Mouse (Mus musculus) MEL (cell line): ENCODE measurements around the gene Vwa8. TPM values are rescaled to one million over a fixed set of nuclear protein-coding genes. Genes with fewer than 3 reads are reported as not detected.

Experiments used
- DNase-seq: peaks from one replicate; pipeline ENCODE4 v3.0.0; 2011; ENCODE audit warnings: low read depth, low spot score
- H3K27ac ChIP-seq: 2 replicates; pipeline ENCODE4 v1.5.1; 2012; ENCODE audit warnings: low read depth, mild to moderate bottlenecking, control low read depth, low read length, moderate library complexity; ENCODE audit not compliant: control insufficient read depth
- H3K27me3 ChIP-seq, 2 experiments: fragments of 150-350 bp in 1 of 2; sonication (generic) in 1 of 2; 2 replicates each; pipeline ENCODE4 v1.6.1; 2012; ENCODE audit warnings: low read length in 2 of 2, mild to moderate bottlenecking in 2 of 2, improper control_type of control experiment in 1 of 2, moderate library complexity in 1 of 2; ENCODE audit not compliant: insufficient read depth in 2 of 2, control insufficient read depth in 1 of 2
- H3K36me3 ChIP-seq, 2 experiments: 2 replicates each; pipeline ENCODE4 v1.6.1; 2012 to 2014; ENCODE audit warnings: low read length in 2 of 2, improper control_type of control experiment in 1 of 2, inconsistent platforms in 1 of 2, mild to moderate bottlenecking in 1 of 2; ENCODE audit not compliant: insufficient read depth in 2 of 2, control insufficient read depth in 1 of 2
- H3K4me1 ChIP-seq, 2 experiments: fragments of 150-350 bp in 1 of 2; sonication (generic) in 1 of 2; 2 replicates each; pipeline ENCODE4 v1.6.1; 2012; ENCODE audit warnings: low read length in 2 of 2, improper control_type of control experiment in 1 of 2, mild to moderate bottlenecking in 1 of 2; ENCODE audit not compliant: insufficient read depth in 2 of 2, control insufficient read depth in 1 of 2
- H3K4me3 ChIP-seq, 2 experiments: fragments of 150-350 bp in 1 of 2; sonication (generic) in 1 of 2; 2 replicates each; pipeline ENCODE4 v1.5.1; 2012; ENCODE audit warnings: low read depth in 2 of 2, low read length in 2 of 2, mild to moderate bottlenecking in 2 of 2, moderate library complexity in 2 of 2, control low read depth in 1 of 2, improper control_type of control experiment in 1 of 2; ENCODE audit not compliant: control insufficient read depth in 1 of 2, insufficient read depth in 1 of 2
- H3K79me2 ChIP-seq: 2 replicates; pipeline ENCODE4 v1.6.1; 2012; ENCODE audit warnings: mild to moderate bottlenecking, low read length, moderate library complexity; ENCODE audit not compliant: control insufficient read depth, poor library complexity, insufficient read depth
- H3K9ac ChIP-seq: 2 replicates; pipeline ENCODE4 v1.6.1; 2012; ENCODE audit warnings: low read depth, mild to moderate bottlenecking, control low read depth, low read length, moderate library complexity; ENCODE audit not compliant: control insufficient read depth, poor library complexity, severe bottlenecking
- H3K9me3 ChIP-seq: fragments of 150-350 bp; sonication (generic); replicated peaks from 2 replicates; pipeline ENCODE4 v1.6.1; 2012; ENCODE audit warnings: mild to moderate bottlenecking, low read length, improper control_type of control experiment, moderate library complexity; ENCODE audit not compliant: insufficient read depth
- CHD1 ChIP-seq: IDR thresholded peaks from 2 replicates; pipeline ENCODE4 v1.6.1; 2012; ENCODE audit warnings: low read depth, mild to moderate bottlenecking, inconsistent platforms, low read length, improper control_type of control experiment
- CTCF ChIP-seq, 3 experiments: IDR thresholded peaks in 2 of 3; conservative IDR thresholded peaks in 1 of 3; 2 replicates each; pipeline ENCODE4 v1.5.1; 2011 to 2012; ENCODE audit warnings: low read length in 3 of 3, low read depth in 2 of 3, mild to moderate bottlenecking in 2 of 3, improper control_type of control experiment in 1 of 3, inconsistent platforms in 1 of 3, mixed read lengths in 1 of 3, moderate library complexity in 1 of 3; ENCODE audit not compliant: control insufficient read depth in 1 of 3, insufficient read depth in 1 of 3, poor library complexity in 1 of 3, severe bottlenecking in 1 of 3
- ELF1 ChIP-seq: IDR thresholded peaks from 2 replicates; pipeline ENCODE4 v1.6.1; 2014; ENCODE audit warnings: low read depth, mild to moderate bottlenecking, inconsistent platforms, low read length, improper control_type of control experiment, moderate library complexity
- EP300 ChIP-seq, 2 experiments: IDR thresholded peaks; 2 replicates each; pipeline ENCODE4 v1.6.1; 2011; ENCODE audit warnings: improper control_type of control experiment in 2 of 2, low read length in 2 of 2, low read depth in 1 of 2, mild to moderate bottlenecking in 1 of 2
- ETS1 ChIP-seq: IDR thresholded peaks from 2 replicates; pipeline ENCODE4 v1.6.1; 2012; ENCODE audit warnings: low read depth, mild to moderate bottlenecking, inconsistent platforms, low read length, improper control_type of control experiment, moderate library complexity
- GABPA ChIP-seq: IDR thresholded peaks from 2 replicates; pipeline ENCODE4 v1.6.1; 2012; ENCODE audit warnings: low read depth, mild to moderate bottlenecking, inconsistent platforms, low read length, improper control_type of control experiment, moderate library complexity
- GATA1 ChIP-seq: IDR thresholded peaks from 2 replicates; pipeline ENCODE4 v1.6.1; 2011; ENCODE audit warnings: low read depth, low read length, improper control_type of control experiment
- HCFC1 ChIP-seq: IDR thresholded peaks from 2 replicates; pipeline ENCODE4 v1.6.1; 2012; ENCODE audit warnings: low read depth, mild to moderate bottlenecking, inconsistent platforms, low read length, improper control_type of control experiment, moderate library complexity
- KAT2A ChIP-seq: conservative IDR thresholded peaks from 2 replicates; pipeline ENCODE4 v1.6.1; 2012; ENCODE audit warnings: low read depth, low read length, improper control_type of control experiment, inconsistent platforms
- MAZ ChIP-seq: IDR thresholded peaks from 2 replicates; pipeline ENCODE4 v1.6.1; 2012; ENCODE audit warnings: low read depth, mild to moderate bottlenecking, inconsistent platforms, low read length, improper control_type of control experiment
- MYB ChIP-seq: IDR thresholded peaks from 2 replicates; pipeline ENCODE4 v1.6.1; 2011; ENCODE audit warnings: mild to moderate bottlenecking, low read depth, low read length, improper control_type of control experiment
- NELFE ChIP-seq: IDR thresholded peaks from 2 replicates; pipeline ENCODE4 v1.6.1; 2011; ENCODE audit warnings: low read depth, low read length, improper control_type of control experiment
- POLR2A ChIP-seq, 2 experiments: IDR thresholded peaks; 2 replicates each; pipeline ENCODE4 v1.6.1; 2011 to 2012; ENCODE audit warnings: low read length in 2 of 2, mild to moderate bottlenecking in 2 of 2, control low read depth in 1 of 2, improper control_type of control experiment in 1 of 2, low read depth in 1 of 2, moderate library complexity in 1 of 2; ENCODE audit not compliant: control insufficient read depth in 1 of 2, insufficient read depth in 1 of 2, poor library complexity in 1 of 2
- POLR2AphosphoS2 ChIP-seq: IDR thresholded peaks from 2 replicates; pipeline ENCODE4 v1.6.1; 2011; ENCODE audit warnings: low read length, improper control_type of control experiment
- POLR2AphosphoS5 ChIP-seq: IDR thresholded peaks from 2 replicates; pipeline ENCODE4 v1.6.1; 2012; ENCODE audit warnings: low read depth, borderline replicate concordance, mild to moderate bottlenecking, inconsistent platforms, low read length, moderate library complexity, mixed read lengths
- RCOR1 ChIP-seq: IDR thresholded peaks from 2 replicates; pipeline ENCODE4 v1.6.1; 2012; ENCODE audit warnings: low read depth, mild to moderate bottlenecking, inconsistent platforms, low read length, improper control_type of control experiment
- SIN3A ChIP-seq: IDR thresholded peaks from 2 replicates; pipeline ENCODE4 v1.6.1; 2012; ENCODE audit warnings: low read length, improper control_type of control experiment, inconsistent platforms
- TAL1 ChIP-seq: IDR thresholded peaks from 2 replicates; pipeline ENCODE4 v1.6.1; 2012; ENCODE audit warnings: mild to moderate bottlenecking, inconsistent platforms, low read length, moderate library complexity, mixed read lengths
- TBP ChIP-seq: IDR thresholded peaks from 2 replicates; pipeline ENCODE4 v1.8.0; 2011; ENCODE audit warnings: low read depth, low read length, improper control_type of control experiment
- TCF12 ChIP-seq: IDR thresholded peaks from 2 replicates; pipeline ENCODE4 v1.6.1; 2014; ENCODE audit warnings: low read depth, mild to moderate bottlenecking, inconsistent platforms, low read length, improper control_type of control experiment, moderate library complexity
- UBTF ChIP-seq: IDR thresholded peaks from 2 replicates; pipeline ENCODE4 v1.6.1; 2012; ENCODE audit warnings: low read depth, mild to moderate bottlenecking, inconsistent platforms, low read length, improper control_type of control experiment, moderate library complexity, borderline replicate concordance; ENCODE audit not compliant: insufficient read depth
- USF1 ChIP-seq: IDR thresholded peaks from 2 replicates; pipeline ENCODE4 v1.6.1; 2014; ENCODE audit warnings: low read depth, mild to moderate bottlenecking, inconsistent platforms, low read length, improper control_type of control experiment, moderate library complexity
- ZC3H11A ChIP-seq: IDR thresholded peaks from 2 replicates; pipeline ENCODE4 v1.6.1; 2012; ENCODE audit warnings: low read depth, mild to moderate bottlenecking, inconsistent platforms, low read length, improper control_type of control experiment
- ZMIZ1 ChIP-seq: IDR thresholded peaks from 2 replicates; pipeline ENCODE4 v1.6.1; 2012; ENCODE audit warnings: low read depth, mild to moderate bottlenecking, inconsistent platforms, low read length, improper control_type of control experiment, moderate library complexity
- ZNF384 ChIP-seq: IDR thresholded peaks from 2 replicates; pipeline ENCODE4 v1.6.1; 2012; ENCODE audit warnings: low read depth, mild to moderate bottlenecking, inconsistent platforms, low read length, improper control_type of control experiment
- polyA plus RNA-seq, 2 experiments: library from polyadenylated mRNA; stranded (reverse) in 1 of 2; unstranded in 1 of 2; fragments of >175 nt in 1 of 2; fragments of >200 nt in 1 of 2; gene quantifications; 2 replicates each; pipeline versions ENCODE4 v1.2.1 to v1.2.4; 2012; ENCODE audit warnings: low replicate concordance in 2 of 2, low read depth in 1 of 2; ENCODE audit not compliant: insufficient read length in 2 of 2, insufficient read depth in 1 of 2, missing spikeins in 1 of 2
- total RNA-seq: library from RNA; depleted of rRNA; stranded (reverse); fragments of 300-350 nt; gene quantifications from 2 replicates; pipeline ENCODE4 v1.2.3, GENCODE M21; 2012

Gene Vwa8
- total and polyA plus RNA-seq, 3 experiments = 12.4 to 19.6 TPM; not detected in 1

GRCm38 (mm10) chr14:79225458-79225857 is 376.6 kb downstream of the Vwa8 start (continued):
- TF ChIP-seq USF1 (no peak), TBP (no peak)

- Histone ChIP-seq H3K27me3 (no peaks in the 10 kb centered on the region; a peak in 1 of 4 replicates), H3K4me1 (no peaks in the 10 kb centered on the region), H3K9me3 (no peaks in the 10 kb centered on the region), H3K79me2 (no peaks in the 10 kb centered on the region), H3K27ac (no peak overlapping the region), H3K9ac (no peak overlapping the region), H3K36me3 (no peaks in the 10 kb centered on the region), H3K4me3 (no peak overlapping the region)
- TF ChIP-seq RCOR1 = no peak
- no peak for TF ChIP-seq TCF12
- TF ChIP-seq ZC3H11A = no peak
- no peak for TF ChIP-seq UBTF
- no peak for TF ChIP-seq ETS1
- TF ChIP-seq KAT2A = no peak
- no peak for TF ChIP-seq SIN3A
- TF ChIP-seq CHD1 = no peak
- no peak for TF ChIP-seq USF1
- no peak for TF ChIP-seq ELF1
- no peak for TF ChIP-seq HCFC1
- TF ChIP-seq EP300 (IDR thresholded peaks at IDR 0.05; ENCODE audit: low read depth in 1 of 2, low read length in 2 of 2) = no peak
- TF ChIP-seq POLR2A (IDR thresholded peaks at IDR 0.05; ENCODE audit: control insufficient read depth in 1 of 2, insufficient read depth in 1 of 2, low read depth in 1 of 2, low read length in 2 of 2, poor library complexity in 1 of 2) = no peak
- TF ChIP-seq GATA1 = no peak
- no peak for TF ChIP-seq CTCF (IDR thresholded peaks at IDR 0.05 in 2 of 3, conservative IDR thresholded peaks at IDR 0.05 in 1 of 3; ENCODE audit: control insufficient read depth in 1 of 3, insufficient read depth in 1 of 3, low read depth in 2 of 3, low read length in 3 of 3, poor library complexity in 1 of 3, severe bottlenecking in 1 of 3)
- TF ChIP-seq GABPA = no peak
- TF ChIP-seq ZNF384 = no peak
- TF ChIP-seq POLR2AphosphoS2 = no peak
- DNase-seq = no peak
Measured at GRCm38 (mm10) chr14:79226056-79226455, 377.2 kb downstream of the Vwa8 start.

GRCm38 (mm10) chr14:79226741-79227140 is 377.9 kb downstream of the Vwa8 start:
- H3K4me3 ChIP-seq = no peak overlapping the region
- no peaks in the 10 kb centered on the region; a peak in 2 of 4 replicates for H3K27me3 ChIP-seq
- DNase-seq = no peak
- no peak overlapping the region for H3K9ac ChIP-seq
- no peaks in the 10 kb centered on the region for H3K4me1 ChIP-seq
- no peaks in the 10 kb centered on the region for H3K36me3 ChIP-seq
- H3K79me2 ChIP-seq = no peaks in the 10 kb centered on the region
- no peak overlapping the region for H3K27ac ChIP-seq
- H3K9me3 ChIP-seq = no peaks in the 10 kb centered on the region
- no peak for TF ChIP-seq ZMIZ1
- TF ChIP-seq KAT2A = no peak
- no peak for TF ChIP-seq ZNF384
- no peak for TF ChIP-seq MAZ
- no peak for TF ChIP-seq MYB
- TF ChIP-seq CHD1 = no peak
- no peak for TF ChIP-seq NELFE
- TF ChIP-seq TAL1 = no peak
- TF ChIP-seq EP300 (IDR thresholded peaks at IDR 0.05; ENCODE audit: low read depth in 1 of 2, low read length in 2 of 2) = no peak
- TF ChIP-seq POLR2AphosphoS5 = no peak
- TF ChIP-seq ELF1 = no peak
